Mouse (Mus musculus) naive thymus-derived CD4-positive, alpha-beta T cell, adult 2 months (primary cell): ENCODE measurements around the gene Phgdh.

Source experiments
- DNase-seq: peaks from one replicate; pipeline ENCODE4 v3.0.0-alpha.2; 2011; ENCODE audit warnings: low read depth

Phgdh gene

DNA sequence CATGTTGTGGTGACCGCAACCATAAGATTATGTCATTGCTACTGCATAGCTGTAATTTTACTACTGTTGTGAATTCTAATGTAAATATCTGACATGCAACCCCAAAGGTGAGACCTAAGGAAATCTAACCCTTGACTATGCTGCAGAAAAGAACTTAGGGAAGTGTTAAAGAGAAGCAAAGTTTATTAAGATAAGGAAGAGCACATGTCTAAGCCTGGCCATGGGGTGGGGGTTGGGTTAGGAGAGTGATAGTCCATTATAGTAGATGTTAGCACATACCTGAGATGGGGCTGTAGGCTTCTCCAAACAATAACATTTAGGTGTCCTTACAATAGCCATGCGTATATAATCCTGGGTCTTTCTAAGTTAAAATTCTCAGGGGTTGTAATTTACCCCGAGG is 3.4 kb upstream of the Phgdh start:
- no peak for DNase-seq

DNA sequence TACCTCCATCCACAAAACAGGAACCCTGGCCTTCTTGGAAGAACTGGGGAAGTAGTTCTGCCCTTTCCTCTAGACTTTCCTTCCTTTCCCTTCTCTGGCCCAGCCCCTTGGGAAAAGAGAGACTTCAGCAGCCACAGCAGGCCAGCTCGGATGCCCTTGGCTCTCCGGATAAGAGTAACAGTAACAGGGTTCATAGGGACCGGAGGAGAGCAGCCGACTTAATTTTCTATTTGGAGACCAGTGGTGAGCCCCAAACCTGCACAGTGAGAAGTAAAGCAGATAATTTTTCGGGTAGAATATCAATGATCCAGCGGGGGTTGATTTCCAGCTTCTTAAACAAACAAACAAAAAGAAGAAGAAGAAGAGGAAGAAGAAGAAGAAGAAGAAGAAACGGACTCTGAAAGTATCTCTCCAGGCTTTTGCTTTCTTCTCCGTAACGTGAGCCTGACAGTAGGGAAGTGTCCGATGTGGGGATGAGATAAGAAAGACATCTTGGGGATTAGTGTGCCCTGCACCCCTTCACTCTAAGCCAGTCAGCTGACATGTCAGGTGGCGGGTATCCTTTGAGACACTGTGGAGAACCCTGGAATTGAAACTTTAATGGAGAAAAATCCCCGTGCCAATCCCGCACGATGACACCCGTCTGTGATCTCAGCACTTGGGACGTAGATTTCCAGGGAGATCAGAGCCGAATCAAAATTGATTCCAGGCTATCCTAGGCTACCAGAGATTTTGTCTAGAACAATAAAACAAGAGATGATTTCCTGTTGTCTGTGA is 1.2 kb upstream of the Phgdh start:
- no peak for DNase-seq

DNA sequence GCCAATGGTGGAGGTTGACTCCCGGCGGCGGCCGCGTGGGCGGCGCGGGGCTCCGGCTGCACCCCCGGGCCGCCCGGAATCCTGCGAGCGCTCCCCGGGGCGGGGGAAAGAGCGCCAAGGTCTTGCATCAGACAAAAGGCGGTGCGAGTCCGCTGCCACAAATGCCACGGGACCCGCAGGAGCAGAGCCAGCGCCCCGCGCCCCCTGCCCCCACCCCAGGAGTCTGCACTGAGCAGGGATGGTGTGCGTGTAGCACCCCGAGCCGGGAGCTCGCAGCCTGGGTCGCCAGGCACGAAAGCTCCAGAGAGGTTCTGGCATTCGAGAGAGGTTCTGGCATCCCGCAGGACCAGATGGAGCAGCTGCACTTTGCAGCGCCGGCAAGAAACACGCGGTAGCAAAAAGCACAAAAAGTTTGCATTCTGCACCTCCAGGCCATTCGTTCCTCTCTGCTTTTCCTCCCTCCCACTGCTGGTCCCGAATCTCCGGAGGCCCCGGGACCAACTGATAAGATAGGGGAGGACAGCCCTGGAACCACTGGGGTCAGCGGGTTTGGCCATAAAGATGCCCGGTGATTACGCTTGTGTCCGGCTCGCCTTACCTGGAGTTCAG is 589 bp downstream of the Phgdh start:
- peak; percentile 46 for DNase-seq

DNA sequence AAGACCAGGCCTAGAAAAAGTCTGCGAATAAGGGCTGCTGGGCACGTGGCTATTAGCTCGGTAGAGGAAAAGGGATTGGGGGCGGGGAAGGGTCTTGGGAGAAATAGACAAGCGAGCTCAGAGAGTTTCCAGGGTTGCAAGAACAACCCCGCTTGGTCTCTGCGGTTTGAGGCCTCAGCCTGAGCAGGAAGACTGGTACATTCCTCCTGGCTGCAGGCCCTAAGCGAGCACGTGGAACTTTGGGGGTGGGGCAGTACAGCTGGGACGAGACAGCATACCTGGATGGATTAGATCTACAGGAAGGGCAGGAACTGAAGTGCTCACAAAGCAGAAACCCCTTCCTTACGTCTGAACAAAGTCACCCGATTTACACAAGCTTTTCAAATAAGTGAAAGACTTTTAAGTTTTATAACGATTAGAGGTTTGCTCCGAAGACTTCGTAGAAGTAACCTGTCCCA is 1.2 kb downstream of the Phgdh start:
- peak; percentile 57 for DNase-seq

DNA sequence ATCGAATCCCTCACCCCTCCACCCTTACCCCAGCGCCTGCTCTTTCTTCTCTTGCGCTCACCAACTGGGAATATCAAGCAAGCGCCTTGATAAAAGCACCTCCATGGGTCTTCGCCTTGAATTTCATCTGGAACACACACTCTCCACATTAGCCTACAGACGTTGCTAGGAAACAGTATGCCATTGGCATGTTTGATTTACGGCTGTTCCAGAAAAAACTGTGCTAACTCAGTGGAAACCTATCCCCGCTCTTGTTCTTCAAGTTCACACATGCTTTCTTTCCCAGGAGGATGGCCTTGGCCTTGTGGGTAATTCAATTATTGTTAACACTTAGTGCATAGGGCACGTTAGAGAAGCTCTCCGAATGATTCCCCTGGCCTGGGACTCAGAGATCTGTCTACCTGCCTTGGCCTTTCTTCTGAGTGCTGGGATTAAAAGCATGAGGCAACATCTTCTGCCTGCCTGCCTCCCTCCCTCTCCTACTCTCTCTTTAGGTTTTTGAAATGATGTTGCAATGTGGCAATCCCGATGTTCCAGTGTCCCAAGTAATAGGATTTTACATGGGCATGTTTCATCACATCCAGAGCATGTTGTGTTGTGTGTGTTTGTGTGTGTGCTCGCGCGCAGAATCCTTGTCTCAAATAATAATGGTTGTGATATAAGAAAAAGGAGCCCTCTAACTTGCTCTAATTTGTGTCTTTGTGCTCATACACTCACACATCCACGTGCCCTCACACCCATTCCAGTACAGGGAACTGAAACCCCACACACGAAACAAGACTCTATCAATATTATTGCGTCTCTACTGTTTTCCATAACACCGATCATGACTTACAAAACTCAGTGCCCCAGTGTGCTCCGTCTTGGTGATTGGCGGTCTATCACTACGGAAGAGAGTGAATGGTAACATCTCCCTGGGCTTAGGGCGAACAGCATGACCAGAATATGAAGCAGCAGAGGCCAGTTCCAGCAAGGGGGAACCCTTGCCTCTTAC is 2.8 kb downstream of the Phgdh start:
- DNase-seq, result no peak

DNA sequence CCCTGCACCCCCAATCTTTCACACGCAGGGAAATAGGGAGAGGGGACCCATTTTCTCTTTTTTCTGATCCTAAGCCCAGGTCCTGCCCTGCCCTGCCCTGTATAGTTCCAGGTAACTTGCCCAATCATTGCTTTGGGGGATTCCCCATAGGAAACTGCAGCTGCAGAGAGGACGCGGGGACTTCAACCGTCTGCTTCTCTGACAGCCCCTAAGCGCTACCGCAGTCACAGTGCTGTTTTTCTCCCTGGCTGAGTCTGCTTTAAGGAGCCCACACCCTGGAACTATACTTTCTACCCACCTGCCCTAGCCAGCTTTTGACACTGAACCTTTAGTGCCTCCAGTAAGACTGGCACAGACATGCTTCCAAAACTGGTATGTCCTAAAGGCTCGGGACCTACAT is 3.9 kb downstream of the Phgdh start:
- peak; percentile 39 for DNase-seq

DNA sequence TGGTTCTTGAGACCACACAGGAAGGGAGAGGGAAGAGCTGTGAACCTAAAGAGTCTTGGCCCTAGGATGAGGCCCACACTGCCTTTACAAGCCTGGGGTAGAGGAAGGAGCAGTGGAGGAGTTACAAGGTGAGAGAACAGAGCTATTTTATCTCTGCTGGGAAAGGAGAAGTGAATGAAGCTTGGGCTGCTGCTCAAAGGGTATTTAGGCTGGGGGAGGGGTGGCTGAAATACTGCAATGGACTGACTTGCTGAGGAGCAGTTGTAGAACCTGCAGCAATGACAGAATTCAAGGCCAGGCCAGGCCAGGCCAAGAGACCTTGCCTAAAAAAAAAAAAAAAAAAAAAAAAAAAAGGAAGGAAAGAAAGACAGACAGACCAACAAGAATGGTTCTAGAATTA is 4.5 kb downstream of the Phgdh start:
- DNase-seq, result no peak

DNA sequence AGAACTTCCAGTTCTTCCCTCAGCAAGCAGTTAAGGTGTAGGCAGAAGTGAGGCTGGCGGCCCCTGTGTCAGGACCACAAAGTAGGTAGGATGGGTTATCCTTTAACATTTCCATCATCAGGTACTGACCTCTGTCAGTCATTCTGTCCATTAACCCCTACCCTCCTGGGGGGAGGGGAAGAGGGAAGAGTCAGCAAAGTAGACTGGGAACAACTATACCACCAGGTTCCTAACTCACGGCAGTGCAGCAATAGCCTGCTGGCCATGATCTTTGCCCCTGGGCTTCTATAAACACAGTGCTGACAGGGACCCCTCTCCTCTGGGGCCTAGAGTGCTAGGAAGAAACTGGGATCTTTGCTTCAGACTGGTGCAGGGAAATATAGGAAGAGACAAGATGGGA is 5.8 kb downstream of the Phgdh start:
- no peak for DNase-seq

DNA sequence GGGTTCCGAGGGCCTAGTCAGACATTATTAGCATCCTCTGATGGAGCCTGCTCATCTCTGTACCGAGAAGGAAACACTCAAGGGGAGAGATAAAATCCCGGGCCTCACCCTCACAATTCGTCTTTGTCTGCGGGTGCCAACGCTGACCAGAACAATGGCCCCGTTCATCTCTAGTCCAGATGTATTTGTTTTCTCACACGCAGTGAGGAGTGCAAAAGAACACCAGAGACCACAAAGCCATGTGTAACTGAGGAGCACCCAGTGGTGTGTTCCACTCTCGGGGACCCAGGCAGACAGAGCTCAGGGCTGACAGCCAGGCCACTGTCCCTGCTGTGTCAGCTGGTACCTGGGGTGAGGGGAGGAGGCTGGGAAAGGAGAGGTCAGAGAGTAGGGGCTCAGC is 15.6 kb downstream of the Phgdh start:
- DNase-seq, result no peak

DNA sequence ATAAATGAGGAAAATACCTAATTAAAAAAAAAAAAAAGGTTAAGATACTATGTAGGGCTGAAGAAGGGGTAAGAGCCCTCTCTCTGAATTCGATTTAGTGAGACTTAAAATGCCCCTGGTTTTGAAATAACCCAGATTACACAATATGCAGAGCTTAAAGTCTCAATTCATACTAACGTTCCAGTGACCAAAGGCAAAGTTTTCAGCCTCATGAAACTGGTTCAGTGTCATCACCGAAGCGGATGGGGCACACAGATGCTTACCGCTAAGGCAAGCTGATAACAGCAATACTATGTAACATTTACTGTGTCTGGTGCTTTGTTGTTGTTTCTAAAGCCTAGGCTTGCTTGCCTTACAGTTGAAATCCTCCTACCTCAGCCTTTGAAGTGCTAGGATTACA is 17.6 kb downstream of the Phgdh start:
- no peak for DNase-seq

DNA sequence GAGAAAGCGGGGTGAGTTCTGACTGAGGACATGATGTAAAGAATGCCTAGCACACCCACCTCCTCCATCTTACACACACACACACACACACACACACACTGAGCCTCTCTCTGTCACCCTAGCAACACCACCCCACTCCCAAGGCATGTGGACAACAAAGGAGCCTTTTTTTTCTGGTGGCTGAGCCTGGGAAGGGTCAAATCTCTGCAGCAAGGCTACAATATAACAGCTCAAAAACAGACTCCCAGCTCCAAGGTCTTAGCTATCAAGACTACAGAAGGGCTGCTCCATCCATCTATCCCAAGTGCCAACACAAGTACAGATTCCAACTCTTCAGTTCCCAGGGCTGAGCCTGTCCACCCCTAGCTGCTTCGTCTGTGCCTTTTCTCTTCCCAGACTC is 20.6 kb downstream of the Phgdh start:
- DNase-seq, result no peak

DNA sequence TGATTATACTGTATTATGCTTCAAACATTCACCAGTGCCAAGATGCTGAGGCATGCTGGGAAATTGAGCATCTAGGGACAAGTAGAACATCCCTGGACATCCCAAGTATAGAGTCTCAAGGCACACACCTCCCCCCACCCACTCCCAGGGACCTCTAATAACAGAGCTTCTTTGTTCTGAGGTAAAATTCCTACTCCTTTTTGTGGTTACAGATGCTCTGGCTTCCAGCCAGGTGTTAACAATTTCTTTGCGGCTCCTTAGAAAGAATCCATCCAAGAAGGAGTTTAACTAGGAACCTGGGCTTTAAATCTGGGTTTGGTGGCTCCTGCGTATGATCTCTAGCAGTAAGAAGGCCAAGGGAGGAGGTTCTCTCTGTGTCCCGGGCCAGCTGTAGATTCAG is 22.6 kb downstream of the Phgdh start:
- DNase-seq, result no peak

DNA sequence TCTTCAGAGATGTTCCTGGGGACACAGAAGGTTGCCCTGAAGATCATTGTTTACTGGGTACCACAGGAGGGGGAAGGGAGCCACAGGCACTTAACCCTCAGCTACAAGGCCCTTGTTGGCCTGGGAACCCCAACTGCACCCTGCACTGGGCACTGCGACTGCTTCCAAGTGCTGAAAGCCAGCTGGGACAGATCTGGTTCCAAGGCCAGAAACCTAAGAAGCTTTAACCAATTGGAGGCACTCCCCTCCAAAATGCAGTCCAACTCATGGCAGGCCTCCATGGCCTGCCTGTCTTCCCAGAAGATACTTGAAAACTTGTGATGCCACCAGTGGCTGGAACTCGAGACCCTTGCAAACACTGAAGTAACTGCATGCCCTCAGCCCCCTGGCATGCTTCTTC is 24.6 kb downstream of the Phgdh start:
- DNase-seq, result no peak

DNA sequence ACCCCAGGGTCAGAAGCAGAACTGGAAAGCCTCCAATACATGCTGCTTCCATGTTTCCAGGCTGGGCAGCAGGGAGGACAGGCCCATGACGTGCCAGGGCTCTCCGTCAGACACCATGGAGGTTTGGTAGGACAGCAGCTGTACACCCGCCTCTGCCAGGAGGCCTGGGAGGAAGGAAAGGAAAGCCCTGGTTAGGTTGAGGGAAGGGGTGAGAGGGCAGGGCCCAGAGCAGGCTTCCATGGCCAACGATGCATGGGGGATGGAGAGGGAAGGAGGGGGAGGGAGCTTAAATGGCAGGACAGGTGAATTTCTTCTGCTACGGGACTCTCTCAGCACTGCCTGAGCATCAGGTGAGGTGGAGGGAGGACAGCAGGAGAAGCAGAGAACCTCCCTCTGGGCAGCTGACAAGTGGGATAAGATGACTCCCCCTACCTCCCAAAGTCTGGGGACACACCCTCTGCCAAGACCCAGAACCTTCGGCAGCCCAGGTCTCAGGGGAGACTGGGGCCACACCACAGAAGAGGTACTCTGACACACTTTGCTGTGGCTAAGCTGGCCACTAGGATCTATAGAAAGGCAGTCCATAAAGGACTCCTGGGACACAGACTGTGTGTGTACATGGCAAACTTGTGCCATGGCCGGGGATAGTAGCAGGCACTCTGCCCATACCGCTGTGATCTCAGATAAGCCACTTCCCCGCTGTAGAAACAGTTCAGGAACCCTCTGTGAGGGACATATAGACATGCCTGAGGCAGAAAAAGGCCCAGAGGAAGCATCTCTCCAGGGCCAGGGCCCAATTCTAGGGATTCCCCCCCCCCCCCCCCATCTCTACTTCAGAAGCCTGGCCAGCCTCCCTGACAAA is 26.3 kb downstream of the Phgdh start:
- no peak for DNase-seq

DNA sequence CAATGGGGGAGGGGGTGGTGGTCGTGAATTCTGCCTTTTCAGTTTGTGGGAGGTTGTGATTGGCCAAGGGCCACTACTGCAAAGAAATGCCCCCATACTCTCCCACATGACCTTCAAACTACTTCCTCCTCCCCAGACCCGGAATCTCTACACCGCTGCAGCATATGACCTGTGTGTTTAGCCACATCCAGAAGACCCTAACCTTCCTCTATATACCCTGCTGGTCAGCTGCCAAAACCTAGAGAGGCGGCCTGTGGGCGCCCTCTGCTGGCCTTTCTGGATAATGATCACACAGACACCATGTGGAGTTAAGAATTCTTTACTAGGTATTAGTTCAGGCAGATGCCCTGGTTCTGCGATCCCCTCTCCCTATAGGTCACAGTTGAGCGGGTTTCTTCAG is 26.9 kb downstream of the Phgdh start:
- DNase-seq, result peak; percentile 59

DNA sequence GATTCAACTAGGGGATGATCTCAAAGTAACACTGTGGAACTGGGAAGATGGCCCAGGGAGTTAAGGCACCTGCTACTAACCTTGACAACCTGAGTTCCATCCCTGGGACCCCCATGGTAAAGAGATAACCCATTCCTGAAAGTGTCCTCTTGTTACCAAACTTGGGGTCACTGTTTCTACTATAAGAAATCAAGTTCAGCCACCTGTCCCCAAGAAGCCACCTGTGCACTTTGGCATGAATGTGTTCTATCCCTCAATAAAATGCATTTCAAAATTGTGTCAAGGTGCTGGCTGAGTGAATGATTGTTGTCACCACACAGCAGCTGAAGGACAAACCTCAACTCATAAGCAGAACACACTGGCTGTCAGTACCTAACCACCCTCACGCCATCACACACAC is 29.3 kb downstream of the Phgdh start:
- DNase-seq, result no peak

DNA sequence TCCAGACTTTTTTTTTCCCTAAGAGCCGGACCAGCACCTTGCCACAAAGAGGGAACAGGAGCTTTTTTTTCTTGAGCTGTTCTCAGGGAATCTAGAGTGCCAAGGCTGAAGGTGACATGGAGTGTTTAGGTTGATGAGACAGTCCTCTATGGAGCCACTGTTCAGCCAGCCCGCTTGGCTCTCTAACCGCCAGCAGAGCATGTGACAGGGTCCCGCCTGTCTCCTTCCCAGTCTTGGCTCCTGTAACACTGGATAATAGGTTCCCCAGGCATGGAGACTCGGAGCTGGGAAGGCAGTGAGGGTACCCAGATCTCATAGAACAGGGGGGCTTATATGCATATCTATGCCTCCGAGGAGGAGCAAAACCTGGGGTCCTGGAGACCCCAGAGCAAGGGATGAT is 31.2 kb downstream of the Phgdh start:
- DNase-seq, result no peak

DNA sequence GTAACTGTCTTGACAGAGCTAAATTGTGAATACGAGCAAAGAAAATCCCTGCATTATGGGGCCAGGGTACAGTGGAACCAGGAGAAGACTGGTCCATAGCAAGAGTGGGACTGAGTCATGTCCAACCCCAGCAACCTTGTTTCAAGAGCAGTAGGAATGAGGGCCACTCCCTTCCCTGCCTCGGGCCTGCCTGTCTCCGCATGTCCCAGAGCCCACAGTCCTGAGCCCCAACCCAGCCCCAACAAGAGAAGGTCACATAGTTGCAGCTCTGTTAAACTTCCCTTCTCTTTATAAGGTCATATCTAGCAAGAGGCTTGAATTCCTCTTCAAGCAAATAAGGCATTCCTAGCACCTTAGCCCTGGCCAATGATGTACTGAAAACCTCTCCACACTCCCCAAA is 38.0 kb downstream of the Phgdh start:
- DNase-seq, result no peak

DNA sequence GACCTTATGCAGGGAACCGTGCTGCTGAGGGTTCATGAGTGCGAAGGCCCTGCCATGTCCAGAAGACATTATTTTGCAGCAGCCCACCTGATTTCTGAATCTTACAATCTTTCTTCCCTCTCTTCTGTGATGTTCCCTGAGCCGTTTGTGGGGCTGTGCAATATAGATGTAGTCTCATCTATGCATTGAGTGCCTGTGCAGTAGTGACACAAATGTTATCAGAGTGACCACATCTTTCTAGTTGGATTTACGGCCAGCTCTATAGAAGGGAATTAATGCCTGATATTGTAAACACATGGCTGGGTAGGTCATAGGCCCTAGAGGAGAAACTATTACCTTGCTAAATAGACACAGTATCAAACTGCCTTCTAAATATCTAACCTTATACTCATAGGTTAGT is 39.5 kb downstream of the Phgdh start:
- DNase-seq, result no peak

DNA sequence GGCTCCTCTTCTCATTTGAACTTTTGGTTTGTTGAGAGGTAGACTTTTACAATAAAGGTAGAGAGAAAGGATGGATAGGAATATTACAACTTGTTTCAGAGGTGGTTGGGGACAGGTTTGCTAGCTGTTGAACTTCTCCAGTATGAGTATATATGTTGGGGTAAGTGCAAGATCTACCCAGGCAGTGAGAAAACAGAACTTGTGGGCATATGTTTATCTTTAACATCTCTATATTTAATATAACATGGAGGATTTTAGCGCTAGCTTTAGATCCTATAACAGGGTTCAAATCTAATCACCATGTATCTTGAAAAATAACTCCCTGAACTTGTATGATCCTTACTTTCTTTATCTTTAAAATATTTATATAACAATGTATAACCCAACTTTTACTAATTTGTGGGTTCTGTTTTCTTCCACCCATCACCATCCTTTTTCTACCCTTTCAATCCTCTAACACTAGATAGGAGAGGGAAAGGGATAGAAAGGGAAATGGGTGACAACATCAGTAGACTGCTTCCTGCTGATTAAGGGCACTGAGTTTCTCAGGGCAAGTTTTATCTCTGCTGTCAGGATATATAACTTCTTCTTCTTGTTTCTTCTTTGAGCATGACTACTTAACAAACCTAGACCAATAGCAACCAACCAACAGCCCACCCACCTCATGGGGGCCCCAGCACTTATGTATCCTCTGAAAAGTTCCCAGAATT is 40.2 kb downstream of the Phgdh start:
- no peak for DNase-seq

DNA sequence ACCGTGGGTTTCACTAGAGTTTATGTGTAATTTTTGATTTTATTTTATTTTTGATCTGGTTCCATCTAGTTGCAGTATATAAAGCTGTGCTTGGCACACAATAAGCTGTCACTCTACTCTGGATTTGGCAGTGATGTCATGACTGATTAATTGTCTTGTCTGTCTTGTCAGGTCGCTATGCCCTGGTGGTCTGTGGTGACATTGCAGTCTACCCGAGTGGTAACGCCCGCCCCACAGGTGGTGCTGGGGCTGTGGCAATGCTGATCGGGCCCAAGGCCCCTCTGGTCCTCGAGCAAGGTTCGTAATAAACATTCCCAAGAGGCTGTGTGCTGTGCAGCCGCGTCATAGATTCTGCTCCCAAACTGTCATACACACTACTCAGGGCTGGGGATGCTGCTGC is 43.8 kb downstream of the Phgdh start:
- DNase-seq, result no peak
